Mouse (Mus musculus) brain, embryonic 14.5 days (tissue): ENCODE data around the gene Wdr72. TPM values are rescaled to one million over a fixed set of nuclear protein-coding genes. Genes with fewer than 3 reads are reported as not detected.
A peak's percentile ranks its signal among the peaks of the same experiment; 100 is the strongest.

ENCODE experiments used
- DNase-seq: peaks from one replicate; pipeline ENCODE4 v3.0.0-alpha.2; 2011; ENCODE audit warnings: low read depth
- CTCF ChIP-seq: fragments of 200-500 bp; IDR thresholded peaks from 2 replicates; pipeline ENCODE4 v1.5.1; 2012; ENCODE audit warnings: inconsistent platforms, mild to moderate bottlenecking, moderate library complexity, borderline replicate concordance; ENCODE audit not compliant: insufficient read depth, insufficient read length; ENCODE audit errors: extremely low read depth
- POLR2A ChIP-seq: fragments of 200-500 bp; IDR thresholded peaks from 2 replicates; pipeline ENCODE4 v1.6.1; 2012; ENCODE audit warnings: mild to moderate bottlenecking, inconsistent platforms, borderline replicate concordance; ENCODE audit not compliant: poor library complexity, insufficient read depth, insufficient read length, severe bottlenecking; ENCODE audit errors: extremely low read depth
- polyA plus RNA-seq: library from polyadenylated mRNA; depleted of rRNA; stranded (reverse); fragments of >200 nt; gene quantifications from 2 replicates; pipeline ENCODE4 v1.2.3, GENCODE M21; 2012

Wdr72 gene
- polyA plus RNA-seq, 1 experiment, result 0.37 TPM

DNA sequence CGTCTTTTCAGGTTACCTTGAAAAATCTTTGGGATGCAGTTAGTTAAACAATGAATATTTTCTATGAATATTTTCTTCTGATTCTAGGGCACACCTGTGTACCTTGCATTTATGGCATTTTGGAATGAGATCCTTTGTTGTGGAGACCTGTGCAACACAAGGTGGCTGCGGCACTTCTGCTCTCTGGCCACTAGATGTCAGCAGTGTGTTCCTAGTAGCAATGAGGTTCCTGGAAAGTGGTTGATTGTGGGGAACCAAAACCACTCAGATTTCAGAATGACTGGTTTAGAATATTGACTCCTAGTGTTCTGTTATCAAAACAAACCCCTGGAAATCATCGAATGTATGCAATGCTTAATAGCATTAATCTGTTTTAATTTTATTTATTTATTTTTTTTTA, 31.7 kb downstream of the Wdr72 start:
- TF ChIP-seq POLR2A (no peak), CTCF (peak; percentile 92)
- peak; percentile 88 for DNase-seq

DNA sequence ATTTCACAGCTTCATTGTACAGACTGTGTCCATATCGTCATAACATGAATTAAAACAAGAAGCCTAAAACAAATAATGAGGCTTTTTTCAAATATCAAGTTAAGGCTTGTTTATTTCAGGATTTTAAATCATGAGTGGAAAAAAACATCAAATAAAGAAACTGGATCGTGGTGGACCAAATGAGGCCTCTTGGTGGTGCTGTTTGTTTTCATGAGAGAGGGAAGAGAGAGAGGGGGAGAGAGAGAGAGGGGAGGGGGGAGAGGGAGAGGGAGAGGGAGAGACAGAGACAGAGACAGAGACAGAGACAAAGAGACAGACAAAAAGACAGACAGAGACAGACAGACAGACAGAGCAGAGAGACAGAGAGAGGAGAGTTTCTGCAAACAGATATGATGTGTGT, 32.5 kb downstream of the Wdr72 start:
- peak; percentile 33 for DNase-seq
- peak; percentile 32; the same call in 1 of the 2 replicates for TF ChIP-seq CTCF
- TF ChIP-seq POLR2A, result no peak

DNA sequence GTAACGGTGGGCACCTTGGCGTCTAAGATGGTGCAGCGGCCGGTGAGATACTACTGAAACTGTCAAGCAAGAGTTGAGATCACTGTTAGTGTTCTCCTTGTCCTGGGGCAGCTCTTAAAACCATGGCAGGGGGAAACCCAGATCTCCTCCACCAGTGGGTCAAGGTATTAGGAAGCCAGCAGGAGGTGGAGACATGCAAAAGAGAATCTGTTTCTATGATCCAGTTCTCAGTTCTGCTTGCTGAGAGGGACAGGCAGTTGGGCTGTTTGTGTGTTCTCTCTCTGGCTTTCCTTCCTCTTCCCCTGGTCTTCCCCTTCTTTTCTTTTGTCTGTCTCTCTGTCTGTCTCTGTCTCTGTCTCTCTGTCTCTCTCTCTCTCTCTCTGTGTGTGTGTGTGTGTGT, 35.0 kb downstream of the Wdr72 start:
- no peak for DNase-seq
- no peak for TF ChIP-seq POLR2A
- no peak for TF ChIP-seq CTCF

DNA sequence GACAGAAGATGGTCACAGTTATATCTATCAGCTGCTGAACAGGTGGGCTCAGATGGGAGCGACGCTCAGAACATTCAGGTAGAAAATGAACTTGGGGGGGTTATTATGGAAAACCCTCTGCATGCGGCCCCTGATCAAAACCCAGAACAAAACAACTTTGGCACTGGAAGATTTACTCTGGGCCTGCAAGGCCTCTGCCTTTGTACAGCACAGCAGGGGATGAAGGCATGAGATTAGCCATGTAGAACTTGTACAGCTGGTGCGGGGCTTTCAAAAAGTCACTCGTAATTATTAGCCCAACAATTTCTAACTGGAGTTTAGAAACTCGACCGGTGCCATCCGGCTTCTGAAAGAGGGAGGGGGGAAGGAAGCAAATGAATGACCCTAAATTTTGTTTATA, 38.1 kb downstream of the Wdr72 start:
- peak; percentile 73 for DNase-seq
- TF ChIP-seq POLR2A (no peak), CTCF (no peak)

DNA sequence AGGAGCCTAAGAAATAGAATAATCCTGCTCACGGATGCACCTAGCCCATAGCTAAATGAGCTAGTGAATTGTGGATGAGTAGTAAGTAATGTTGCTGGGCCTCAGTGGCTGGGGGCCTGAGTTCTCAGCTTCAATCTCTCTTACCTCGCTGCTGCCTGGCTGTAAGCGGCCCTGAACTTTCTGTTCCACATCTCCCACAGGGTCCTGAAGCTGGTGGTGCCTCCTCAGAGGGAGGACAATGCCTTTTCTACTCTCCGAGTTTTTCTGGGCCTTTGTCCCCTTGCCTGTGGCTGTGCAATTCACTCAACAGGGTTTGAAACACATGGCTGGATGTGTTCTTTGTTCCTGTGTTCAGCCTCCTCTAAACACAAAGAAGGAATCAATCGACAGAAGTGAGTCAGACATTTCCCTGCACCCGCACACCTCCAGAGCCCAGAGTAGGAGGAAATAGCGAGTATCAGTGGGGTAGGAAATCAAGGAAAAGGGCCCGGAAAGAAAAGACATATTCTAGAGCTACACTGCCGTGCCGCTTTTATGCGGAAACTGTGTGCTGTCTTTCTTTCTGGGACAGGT, 50.3 kb downstream of the Wdr72 start:
- DNase-seq, result no peak
- no peak for TF ChIP-seq POLR2A
- TF ChIP-seq CTCF, result no peak

DNA sequence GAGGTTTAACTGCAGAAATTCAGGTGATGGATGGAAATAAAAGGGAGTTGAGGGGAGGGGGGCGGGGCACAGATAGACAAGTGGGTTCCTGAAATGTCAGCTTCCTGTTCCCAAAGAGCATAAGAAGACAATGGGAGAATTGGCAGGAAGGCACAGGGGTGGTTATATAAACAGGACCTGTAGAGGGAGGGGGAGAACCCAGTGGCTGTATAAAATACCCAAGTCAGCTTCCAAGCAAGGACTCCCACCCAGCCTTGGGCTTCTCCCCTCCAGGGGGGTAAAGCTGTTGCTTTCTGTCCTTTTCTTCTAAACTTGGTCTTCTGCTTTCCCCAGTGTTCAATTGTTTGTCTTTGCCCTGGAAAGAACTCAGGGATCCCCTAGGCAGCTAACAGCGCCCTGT, 55.5 kb downstream of the Wdr72 start:
- no peak for DNase-seq
- TF ChIP-seq CTCF (no peak), POLR2A (no peak)

DNA sequence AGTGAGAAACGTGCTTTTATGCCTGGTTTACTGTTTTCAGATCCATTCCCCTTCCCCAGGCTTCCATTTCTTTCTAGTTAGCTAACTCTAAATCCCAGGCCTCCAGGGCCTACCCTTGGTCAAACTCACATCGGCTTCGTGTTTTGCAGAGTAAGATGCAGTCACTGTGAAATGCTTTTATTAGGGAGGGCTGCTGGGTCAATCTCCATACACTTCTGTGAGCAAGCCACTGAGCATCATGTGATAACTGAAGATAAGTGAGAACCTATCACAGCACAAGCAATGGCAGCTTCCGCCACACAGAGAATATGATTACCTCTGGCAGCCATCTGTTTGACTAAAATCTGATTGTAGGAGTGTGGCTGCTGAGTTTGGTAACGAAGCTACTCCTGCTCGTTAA, 59.7 kb downstream of the Wdr72 start:
- TF ChIP-seq CTCF (no peak), POLR2A (no peak)
- DNase-seq, result peak; percentile 46

DNA sequence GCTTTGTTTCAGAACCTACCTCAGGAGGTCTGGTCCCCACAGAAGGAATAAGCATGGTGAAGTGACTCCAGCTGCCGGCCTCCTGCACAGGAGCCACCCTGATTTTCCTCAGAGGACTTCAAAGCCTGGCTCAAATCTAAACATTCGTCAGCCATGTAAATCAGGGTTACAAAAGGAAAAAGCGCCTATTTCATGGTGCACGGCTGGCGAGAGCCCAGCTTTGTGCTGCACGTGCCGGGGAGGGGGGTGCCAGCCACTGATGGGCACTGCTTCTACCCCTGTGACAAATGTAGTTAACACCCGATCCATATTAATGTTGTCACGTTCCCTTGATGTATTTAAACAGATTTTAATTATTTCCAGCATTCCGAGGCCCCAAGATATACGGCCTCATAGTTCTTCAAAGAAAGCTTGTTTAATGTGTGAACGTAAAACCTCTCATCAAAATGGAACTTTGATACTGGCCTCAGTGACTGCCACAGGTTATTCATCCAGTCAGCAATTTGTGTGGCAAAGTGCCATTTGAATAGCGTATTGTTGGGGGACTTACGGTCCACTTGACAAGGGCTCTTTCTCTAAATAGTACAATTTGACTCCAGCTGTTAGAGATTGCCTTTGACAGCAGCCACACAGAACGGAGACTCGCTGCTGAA, 76.7 kb downstream of the Wdr72 start:
- TF ChIP-seq POLR2A (no peak), CTCF (no peak)

DNA sequence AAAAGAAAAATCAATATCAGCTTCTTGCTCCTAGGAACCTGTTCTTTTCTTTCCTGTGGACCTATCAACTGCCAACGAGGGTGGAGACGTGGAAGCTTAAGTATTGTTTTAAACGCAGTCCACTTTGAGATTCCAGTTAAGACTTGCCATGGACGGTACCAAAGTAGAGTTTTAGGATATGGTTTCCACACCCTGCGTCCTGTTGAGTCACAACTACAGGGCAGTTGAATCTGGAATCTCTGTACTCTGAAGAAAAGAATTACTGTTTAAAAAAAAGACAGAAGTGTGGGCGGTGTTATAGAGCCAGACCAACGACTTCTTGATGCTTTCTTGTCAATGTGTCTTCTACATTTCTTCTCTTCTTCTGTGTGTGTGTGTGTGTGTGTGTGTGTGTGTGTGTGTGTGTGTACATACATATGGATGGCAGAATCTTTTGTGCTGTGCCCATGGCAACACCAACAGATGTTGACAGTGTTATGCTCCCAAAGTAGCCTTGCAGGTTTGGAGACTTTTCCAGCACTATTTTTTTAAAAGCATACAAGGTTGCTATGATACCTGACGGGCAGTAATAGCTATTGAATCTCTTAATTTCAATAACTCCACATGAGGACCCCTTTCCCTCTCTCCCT, 77.4 kb downstream of the Wdr72 start:
- no peak for TF ChIP-seq CTCF
- no peak for TF ChIP-seq POLR2A
- DNase-seq, result peak; percentile 37

More for the DNA sequence above, 76.7 kb downstream of the Wdr72 start:
- peak; percentile 90 for DNase-seq

DNA sequence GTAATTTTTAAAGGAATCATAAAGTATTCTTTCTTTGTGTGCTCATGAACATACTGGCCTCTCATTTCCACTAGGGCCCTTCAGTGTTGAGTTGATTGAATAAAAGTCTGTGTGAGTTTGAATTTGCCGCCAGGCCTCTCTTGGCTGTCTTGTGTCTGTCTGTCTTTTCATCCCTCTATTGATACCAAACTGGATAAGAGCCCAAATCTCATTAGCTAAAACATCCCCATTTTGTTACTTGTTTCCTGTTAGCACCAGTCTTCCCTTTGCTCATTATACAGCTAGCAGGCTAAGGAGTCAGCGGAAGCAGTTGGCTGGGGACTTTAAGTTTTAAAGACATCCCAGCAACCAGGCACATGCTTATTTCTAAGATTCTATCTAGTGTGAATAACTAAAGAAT, 84.7 kb downstream of the Wdr72 start:
- DNase-seq, result peak; percentile 87
- TF ChIP-seq CTCF (no peak), POLR2A (no peak)

DNA sequence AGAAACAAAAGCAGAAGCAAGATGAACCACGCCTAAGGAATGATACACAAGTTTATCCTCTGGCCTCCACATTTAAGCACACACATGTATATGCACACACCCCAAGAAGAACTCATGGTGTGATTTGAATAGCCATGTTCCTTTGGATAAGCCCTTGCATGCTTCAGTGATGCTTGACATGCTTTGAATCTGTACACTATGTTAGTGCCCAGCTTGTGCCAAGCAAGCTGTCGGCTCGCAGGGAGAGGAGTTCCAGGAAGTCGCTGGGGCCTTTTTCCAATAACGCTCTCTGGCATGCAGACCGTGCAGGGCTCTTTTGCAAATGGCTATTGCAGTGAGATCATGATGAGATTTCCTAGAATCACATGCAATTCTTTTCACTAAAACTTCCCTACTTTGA, 118.1 kb downstream of the Wdr72 start:
- peak; percentile 64 for DNase-seq
- no peak for TF ChIP-seq CTCF
- TF ChIP-seq POLR2A, result no peak

DNA sequence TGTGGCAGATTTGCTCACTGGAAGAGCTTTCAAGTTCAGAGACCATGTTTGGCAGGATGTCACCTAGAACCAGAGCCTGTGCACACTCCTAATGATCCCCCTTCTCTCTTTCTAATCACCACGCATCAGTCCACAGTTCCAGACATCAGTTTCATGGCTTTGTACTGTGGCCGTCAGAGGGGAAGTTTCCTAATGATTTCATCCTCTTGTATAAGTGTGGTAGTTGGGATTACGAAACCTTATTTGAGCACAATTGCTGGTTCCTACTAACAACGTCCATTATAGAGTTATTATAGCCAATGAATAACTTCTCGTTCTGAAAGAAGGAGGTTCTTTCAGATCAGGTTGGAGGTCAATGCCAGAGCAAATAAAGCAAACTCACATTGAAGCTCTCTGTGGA, 131.1 kb downstream of the Wdr72 start:
- no peak for DNase-seq
- TF ChIP-seq CTCF (no peak), POLR2A (no peak)

DNA sequence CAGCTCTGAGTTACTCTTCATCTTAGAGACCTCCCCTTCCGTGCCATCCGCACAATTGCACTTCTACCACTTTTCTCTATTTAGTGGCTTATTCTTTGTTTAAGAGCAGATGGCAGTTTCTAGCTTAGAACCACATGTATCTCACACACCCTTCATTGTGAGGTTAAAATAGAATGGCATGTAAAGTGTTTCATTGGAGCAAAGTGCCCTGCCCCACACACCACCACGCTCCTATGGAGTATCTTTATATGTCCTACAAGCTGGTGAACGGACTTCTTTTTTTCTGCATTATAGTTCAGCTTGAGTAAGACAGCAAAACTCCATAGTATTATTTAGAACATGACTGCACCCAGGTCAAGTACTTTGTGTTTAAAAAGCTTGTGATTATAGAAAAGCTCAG, 137.9 kb downstream of the Wdr72 start:
- TF ChIP-seq CTCF (no peak), POLR2A (no peak)
- DNase-seq, result no peak

DNA sequence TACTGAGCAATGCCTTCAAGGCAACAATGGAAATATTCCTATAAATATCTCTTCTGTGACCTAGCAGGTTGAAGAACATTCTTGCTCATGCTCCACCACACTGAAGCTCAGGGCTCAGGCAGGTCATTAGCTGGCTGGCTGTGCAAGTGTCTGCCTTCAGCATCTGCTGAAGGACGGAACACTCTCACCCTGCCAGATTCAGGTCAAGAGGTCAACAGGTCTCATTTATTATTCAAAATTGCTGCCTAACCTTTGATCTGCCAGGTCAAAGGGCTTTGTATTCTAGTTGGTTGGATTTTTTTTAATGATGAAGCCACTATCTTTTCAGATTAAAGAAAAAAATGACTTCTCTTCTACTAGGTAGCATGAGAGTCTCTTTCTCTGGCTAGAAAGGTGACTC, 139.3 kb downstream of the Wdr72 start:
- no peak for DNase-seq
- TF ChIP-seq POLR2A, result no peak
- no peak for TF ChIP-seq CTCF
